Mouse (Mus musculus): ENCODE data around the gene Olfr1178.

Olfr1178 gene

DNA sequence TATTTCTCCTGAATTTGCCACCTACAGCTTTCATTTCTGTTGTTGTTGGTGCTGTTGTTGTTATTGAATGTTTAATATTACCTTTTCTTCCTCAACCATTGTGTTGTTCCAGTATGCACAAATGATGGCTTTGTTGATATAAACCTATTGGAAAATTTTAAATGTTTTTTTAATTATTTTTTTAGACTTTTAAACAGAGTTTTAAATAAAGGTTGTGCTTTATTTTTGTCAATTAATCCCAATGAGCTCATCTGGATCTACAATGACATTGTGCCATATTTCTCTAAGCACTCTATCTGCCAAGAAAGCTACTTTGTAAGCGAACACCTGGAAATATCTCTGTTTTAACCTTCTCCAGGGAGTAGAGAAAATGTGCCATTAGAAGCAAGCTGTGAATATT, at the start of gene Olfr1178:
Olfr1178 (plus strand) TSS at position 301 of the 400 bp plus-strand sequence.
- DNase-seq, result no peak

DNA sequence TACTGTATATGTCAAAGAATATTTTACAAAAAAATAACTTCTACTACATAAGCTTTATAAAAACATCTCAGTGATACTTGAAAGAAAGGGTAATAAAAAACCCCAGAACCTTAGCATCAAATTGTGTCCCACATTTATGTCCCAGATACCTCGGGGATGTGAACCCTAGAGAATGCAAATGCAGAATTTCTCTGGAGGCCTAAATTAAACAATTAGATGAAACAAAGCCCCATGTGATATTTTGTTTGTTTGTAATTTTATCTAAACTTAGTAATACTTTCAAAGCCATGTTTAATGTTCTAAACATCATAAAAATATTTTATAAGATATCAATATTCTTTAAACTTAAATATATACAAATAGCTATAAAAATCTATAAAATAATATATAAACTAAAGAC, 40.5 kb upstream of the Olfr1178 start, which contains the start of gene Olfr1177-ps:
Olfr1177-ps (minus strand) TSS at position 101 of the 400 bp plus-strand sequence.
- DNase-seq, result no peak

DNA sequence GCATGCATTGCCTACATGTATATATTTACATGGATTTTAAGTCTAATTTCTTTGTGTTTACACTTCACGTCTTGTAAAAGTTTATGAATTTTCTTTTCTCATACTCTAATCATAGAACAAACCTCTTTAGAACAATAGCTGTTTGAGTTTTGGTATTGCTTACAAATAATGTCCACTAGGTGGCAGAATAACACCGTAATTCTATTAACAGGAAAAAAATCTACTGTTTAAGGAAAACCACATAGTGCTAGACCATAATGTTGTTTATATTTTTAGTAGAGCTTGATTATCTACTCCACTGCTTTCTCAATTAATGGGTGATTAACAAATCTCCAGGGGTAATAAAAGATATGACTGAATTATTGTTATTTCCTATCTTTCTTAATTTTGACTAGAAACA, 30.6 kb upstream of the Olfr1178 start:
- no peak for DNase-seq

DNA sequence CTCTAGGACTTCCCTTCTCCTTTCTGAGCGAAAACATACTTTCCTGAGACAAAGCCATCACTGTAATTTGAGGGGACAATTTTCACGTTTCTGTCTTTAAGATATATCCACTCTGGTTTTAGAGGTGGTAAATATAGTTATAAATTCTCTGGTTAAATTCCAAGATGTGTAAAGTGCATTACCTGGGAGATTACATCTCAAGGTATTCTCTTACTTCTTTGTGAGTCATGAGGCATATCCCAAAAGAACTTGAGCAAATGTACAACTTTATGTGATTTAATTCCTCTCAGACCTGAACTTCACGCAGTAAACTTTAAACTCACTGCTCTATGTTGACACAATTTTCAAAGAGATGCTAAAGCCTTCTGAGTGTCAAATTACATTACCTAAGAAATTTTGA, 19.5 kb downstream of the Olfr1178 start, which contains the start of gene Olfr1179:
Olfr1179 (minus strand) TSS at position 101 of the 400 bp plus-strand sequence.
- no peak for DNase-seq

DNA sequence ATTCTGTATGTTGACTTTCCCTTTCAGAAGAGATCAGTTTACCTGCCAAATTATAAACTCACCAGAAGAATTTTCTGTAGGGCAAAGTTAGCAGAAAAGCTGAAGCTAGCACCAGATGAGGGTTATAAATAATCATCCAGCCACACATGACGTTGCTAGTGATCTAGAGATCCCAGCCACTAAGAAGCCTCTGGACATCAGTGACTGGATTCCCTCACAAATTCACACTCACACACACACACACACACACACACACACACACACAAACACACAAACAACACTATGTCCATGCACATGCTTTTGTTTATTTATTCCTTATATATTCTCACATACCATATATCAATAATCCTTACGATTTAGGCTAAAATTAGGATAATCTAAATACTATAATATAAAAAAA, 32.2 kb downstream of the Olfr1178 start, which contains the start of gene Olfr1180:
Olfr1180 (minus strand) TSS at position 101 of the 400 bp plus-strand sequence.
- no peak for DNase-seq

DNA sequence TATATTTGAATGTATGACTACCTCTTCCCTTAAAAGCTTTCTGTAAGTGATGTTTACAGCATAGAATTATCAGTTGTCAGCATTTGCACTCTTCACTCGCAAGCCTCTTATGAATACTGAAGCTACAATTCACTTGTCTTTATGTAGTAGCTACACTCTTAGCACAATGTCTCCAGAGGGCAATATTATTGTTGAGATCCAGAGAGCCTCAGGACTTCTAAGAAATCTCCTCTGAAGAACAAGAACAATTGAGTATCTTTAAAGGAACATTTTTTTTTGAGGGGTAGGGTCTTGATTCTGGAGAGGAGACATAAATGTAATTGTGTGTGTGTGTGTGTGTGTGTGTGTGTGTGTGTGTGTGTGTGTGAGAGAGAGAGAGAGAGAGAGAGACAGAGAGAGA, 39.2 kb downstream of the Olfr1178 start, which contains the start of gene Olfr1181:
Olfr1181 (minus strand) TSS at position 101 of the 400 bp plus-strand sequence.
- DNase-seq, result no peak

DNA sequence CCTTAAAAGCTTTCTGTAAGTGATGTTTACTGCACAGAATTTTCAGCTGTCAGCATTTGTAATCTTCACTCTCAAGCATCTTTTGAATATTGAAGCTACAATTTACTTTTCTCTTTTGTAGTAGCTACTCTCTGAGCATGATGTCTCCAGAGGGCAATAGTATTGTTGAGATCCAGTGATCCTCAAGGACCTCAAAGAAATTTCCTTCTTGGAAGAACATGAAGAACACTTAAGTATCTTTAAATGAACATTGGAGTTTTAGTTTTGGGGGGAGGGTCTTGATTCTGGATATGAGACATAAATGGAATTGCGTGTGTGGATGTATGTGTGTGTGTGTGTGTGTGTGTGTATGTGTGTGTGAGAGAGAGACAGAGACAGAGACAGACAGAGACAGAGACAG, 62.2 kb downstream of the Olfr1178 start, which contains the start of gene Gm13757:
Gm13757 (minus strand) TSS at position 101 of the 400 bp plus-strand sequence.
- DNase-seq, result no peak
